Mouse (Mus musculus) adrenal gland, adult 2 months (tissue): ENCODE results near the gene Rsph6a. TPM values are rescaled to one million over a fixed set of nuclear protein-coding genes. Genes with fewer than 3 reads are reported as not detected.

Source experiments
- DNase-seq: peaks from one replicate; pipeline ENCODE4 v3.0.0; 2021
- long read RNA-seq: library from polyadenylated mRNA; stranded (forward); transcript quantifications from one replicate; pipeline ENCODE4 v2.0.0, GENCODE M21; 2021
- polyA plus RNA-seq: library from polyadenylated mRNA; depleted of rRNA; stranded (reverse); fragments of >200 nt; gene quantifications from 2 replicates; pipeline ENCODE4 v1.2.3, GENCODE M21; 2012; rRNA removed
- total RNA-seq, 2 experiments: library from RNA; stranded (reverse); gene quantifications; 2 replicates each; pipeline ENCODE4 v1.2.3; 2021

Rsph6a gene
- total RNA-seq (not detected), polyA plus RNA-seq (not detected in 2 replicates)
- long read RNA-seq, result 0 reads

DNA sequence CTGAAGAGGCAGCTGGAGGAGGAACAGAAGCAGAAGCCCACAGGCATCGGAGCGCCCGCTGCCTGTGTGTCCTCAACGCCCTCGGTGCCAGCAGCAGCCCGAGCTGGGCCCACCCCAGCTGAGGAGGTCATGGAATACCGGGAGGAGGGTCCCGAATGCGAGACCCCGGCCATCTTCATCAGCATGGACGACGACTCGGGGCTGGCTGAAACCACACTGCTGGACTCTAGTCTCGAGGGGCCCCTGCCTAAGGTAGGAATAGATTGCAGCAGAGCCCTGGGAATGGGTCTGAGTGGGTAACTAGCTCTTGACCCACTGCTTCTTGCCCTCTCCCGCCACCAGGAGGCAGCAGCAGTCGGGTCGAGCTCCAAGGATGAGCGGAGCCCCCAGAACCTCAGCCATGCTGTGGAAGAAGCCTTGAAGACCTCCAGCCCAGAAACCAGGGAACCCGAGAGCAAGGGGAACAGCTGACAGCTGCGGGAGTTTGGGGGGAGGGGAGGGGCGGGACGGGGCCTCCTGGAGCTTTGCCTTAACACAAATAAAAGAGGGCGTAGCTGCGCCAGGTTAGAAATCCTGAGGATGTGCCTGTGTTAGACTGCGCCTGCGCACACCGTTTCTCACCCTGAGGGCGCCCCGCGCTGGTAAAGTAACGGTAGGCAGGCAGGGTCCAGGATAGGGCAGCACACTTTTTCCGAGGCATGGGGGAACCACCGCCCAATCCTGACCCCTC, at the start of gene Rsph6a:
Gene Rsph6a, plus strand, starts transcription at position 644 of the 730 bp plus-strand sequence.
- peak; percentile 18 for DNase-seq

GRCm38 (mm10) chr7:19005417-19006121, 48.9 kb upstream of the Rsph6a start:
- DNase-seq, result no peak

DNA sequence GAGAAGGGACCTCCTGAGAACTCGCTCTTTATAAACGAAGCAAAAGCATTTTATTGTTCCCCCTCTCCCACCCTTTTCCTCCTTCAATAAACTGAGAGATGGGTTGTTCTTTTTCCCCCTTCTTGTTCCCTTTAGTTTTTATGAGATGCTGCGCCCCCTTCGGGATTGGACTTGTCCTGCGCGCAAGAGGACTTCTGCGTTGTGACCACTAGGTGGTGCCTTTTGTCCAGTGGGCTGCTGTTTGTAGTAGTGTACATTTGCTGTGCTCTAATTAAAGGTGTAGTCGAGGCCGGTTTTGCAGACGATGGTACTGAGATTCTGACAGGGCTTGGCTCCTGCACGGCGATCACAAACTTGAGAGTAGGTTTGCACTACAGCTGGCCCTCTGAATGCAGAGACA, 48.0 kb upstream of the Rsph6a start:
- peak; percentile 82 for DNase-seq

DNA sequence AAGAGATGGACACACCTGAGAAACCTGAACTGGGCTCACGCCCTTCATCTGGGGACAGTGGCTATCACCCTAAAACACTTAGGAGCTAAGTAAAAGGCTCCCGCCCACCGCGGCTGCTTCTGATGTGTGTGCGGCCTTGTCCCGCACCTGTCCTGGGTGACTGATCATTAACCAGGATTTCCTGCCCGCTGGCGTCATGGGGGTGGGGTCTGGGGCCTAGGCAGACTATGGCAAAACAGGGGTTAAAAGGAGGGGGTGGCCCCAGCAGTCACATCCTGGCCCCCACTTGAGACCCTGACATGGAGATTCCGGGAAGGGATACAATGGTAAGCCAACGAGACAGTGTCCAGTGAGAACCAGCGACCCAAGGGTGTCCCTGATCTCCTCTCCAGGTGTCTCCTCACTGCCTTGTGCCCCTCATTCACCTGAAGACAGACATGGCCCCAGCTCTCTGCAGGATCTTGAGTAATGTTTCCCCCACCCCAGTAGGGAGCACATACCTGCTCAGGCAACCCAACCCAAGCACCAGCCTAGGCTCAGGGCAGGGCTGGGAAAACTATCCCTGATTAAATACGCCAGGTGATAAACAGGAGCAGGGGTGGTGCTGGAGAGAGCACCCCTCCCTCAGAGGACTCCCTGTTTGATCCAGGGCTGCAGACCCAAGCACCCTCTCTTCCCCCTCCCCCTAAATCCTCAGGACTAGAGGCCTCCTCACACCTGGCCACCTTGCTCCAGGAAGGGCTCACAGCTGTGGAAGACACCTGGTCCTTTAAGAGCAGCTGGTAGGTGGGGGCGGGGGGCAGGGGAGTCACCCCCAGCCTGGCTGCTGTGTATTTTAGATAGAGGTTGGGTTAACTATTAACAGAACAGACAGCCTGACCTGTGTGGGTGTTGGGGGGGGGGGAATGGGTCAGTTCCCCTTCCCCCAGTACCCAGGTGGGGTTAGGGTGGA, 47.2 kb upstream of the Rsph6a start:
- no peak for DNase-seq

DNA sequence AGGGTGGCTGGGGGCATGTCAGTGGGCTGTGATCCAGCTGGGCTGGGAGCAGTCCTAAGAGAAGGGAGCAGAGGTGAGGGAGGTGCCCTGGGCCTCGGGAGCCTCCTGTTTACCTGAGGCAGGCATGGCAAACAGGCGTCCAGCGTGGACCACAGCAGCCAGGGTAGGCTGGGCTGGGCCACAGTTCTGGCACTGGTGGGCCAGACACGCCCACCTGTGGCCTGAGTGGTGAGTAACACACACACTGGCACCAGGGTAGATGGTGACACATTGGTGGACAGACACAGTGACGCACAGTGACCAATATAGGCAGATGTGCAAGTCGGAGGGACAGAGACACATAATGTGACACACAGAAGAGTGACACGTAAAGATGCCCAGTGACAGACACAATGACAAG, 43.9 kb upstream of the Rsph6a start:
- DNase-seq, result peak; percentile 60

GRCm38 (mm10) chr7:19012025-19012621, 42.4 kb upstream of the Rsph6a start:
- DNase-seq, result peak; percentile 66

GRCm38 (mm10) chr7:19012882-19013281, 41.6 kb upstream of the Rsph6a start:
- DNase-seq, result no peak

- DNase-seq, result no peak
Observed at GRCm38 (mm10) chr7:19014452-19014851, 40.0 kb upstream of the Rsph6a start.

DNA sequence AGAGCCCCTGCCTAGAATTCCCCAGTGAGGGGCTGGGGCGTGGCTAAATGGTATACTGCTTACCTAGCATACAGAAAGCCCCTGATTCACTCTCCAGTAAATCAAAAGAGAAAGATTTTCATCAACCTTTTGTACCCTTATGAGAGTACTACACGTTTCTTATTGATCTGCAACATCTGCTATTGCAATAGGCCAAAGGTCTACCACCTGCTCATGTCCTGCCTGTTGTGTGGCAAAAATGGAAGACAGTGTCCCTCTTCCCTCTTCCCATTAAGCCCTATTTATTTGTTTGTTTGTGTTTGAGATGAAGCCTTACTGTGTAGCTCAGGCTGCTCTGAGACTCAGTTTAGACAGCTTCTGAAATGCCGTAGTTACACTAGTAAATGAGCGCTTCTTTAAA, 38.4 kb upstream of the Rsph6a start:
- DNase-seq, result no peak

DNA sequence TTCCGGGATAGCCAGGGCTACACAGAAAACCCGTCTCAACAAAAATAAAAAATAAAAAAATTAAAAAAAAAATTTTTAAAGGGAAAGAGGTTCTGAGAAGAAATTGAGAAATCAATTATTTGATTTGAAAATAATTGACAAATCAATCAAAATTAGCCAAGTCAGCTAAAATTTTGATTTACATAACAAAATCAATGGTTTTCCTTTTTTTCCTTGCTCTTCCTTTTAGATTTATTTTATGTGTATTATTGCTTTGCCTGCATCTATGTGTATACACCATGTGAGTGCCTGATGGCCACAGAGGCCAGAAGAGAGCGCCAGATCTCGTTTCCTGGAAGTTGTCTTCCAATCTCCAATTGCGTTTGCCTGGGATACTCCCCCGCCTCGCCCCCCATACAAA, 36.6 kb upstream of the Rsph6a start:
- no peak for DNase-seq

DNA sequence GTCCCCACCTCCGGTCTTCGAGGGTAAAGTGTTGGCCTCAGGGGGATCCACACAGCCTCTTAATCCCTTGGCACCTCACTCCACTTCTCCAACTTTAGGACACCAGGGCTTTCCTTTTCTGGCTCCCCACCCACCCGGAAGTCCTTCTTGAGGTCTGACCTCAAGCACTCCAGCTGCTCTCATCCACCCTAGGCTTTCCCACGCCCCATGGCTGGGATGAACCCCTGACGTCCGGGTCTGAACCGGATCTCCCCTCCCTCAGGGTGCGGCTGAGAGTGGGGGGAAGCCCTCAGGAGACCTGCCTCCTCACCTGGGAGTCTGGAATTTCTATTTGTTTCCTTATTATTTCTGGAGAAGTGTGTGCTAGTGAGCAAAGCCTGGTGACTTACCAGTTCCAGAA, 33.4 kb upstream of the Rsph6a start:
- DNase-seq, result no peak

DNA sequence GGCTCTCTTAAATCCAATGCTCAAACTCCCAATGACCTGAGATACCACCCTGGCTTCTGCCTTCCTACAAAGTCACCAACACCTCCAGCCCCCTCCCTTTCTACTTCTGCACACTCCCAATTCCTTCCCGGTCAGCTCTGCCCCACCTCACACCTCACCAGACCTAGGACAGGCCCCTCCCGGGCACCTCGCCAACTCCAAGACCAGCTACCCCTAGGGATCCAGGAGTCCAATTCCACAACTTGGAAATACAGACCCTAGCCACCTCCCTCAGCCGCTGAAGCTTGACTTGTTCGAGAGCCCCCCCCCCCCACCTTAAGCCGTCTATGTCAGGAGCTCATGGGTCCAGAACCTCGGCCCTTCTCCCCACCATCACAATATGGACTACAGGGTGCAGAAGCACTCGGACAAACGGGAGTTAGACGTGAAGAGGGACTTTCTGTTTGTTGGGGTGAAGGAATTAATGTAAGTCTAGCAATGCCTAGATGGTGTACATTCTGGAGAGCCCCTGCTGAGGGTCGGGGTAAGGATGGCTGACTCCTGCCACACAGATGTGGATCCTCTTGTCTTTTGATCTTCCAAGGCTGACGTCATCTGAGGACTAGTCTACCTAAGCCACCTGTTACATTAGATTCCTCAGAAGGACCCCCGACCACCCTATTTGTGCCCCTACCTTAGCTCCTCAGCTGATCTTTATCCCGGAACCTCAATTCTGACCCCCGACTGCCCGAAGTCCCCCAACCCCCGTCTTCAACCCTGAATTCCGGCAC, 32.1 kb upstream of the Rsph6a start:
- no peak for DNase-seq

GRCm38 (mm10) chr7:19023357-19023814, 31.1 kb upstream of the Rsph6a start, which contains the start of gene Foxa3:
Gene Foxa3 (minus strand): TSS chr7:19023538.
- DNase-seq, result peak; percentile 66

GRCm38 (mm10) chr7:19024096-19024506, 30.4 kb upstream of the Rsph6a start, which contains the start of gene Sympk:
Gene Sympk (plus strand): TSS chr7:19024377.
- DNase-seq, result peak; percentile 97

- DNase-seq, result no peak
Observed at GRCm38 (mm10) chr7:19024581-19025255, 29.8 kb upstream of the Rsph6a start.

GRCm38 (mm10) chr7:19028067-19028466, 26.4 kb upstream of the Rsph6a start:
- no peak for DNase-seq

DNA sequence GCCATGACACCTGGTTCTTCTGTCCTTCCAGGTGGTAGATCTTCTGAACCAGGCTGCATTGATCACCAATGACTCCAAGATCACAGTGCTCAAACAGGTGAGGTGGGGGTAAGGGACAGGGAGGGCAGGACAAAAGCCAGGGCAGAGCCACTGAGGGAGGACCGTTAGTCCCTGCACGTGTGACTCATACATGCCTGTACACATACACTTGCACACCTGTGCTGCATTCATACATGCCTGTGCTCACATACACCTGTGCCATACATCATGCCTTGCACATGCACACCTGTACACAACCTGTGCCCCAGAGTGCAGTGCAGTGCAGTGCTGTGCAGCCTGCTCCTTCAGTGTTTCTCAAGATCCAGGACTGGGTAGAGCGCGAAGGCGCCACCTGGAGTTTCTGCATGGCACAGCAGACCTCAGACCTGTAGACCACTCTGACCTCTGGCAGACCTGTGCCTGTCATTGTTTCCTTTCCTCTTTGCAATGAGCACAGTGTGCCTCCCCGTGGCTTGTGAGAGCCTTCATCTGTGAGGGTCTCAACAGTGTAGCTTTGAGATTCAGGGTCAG, 25.3 kb upstream of the Rsph6a start:
- DNase-seq, result peak; percentile 64

GRCm38 (mm10) chr7:19031641-19032040, 22.8 kb upstream of the Rsph6a start:
- DNase-seq, result no peak

GRCm38 (mm10) chr7:19044616-19045015, 9.9 kb upstream of the Rsph6a start:
- DNase-seq, result peak; percentile 68
